Comparison of ENCODE assay signal across 15 mouse cellular contexts in genomic region chr11:69026562-69026961, GRCm38 (mm10).
"Had no signal": no experiment of that assay in that cellular context is flagged by ENCODE, and none has a peak within 500 bp of the region (broad histone marks: within the 10 kb centered on the region; RNA-seq: fewer than 3 reads in every experiment).

No protein-coding gene starts in this region.

- H3K9me3 ChIP-seq: lung, embryonic 15.5 days; midbrain, embryonic 10.5 days; midbrain, embryonic 12.5 days; neural tube, embryonic 13.5 days; neural tube, embryonic 15.5 days had no signal

- H3K27ac ChIP-seq: lung, embryonic 15.5 days; midbrain, embryonic 10.5 days; midbrain, embryonic 12.5 days; neural tube, embryonic 13.5 days; neural tube, embryonic 15.5 days had no signal

- H3K4me3 ChIP-seq: lung, embryonic 15.5 days; midbrain, embryonic 10.5 days; midbrain, embryonic 12.5 days; myocyte; neural tube, embryonic 13.5 days; neural tube, embryonic 15.5 days had no signal

- H3K4me1 ChIP-seq: lung, embryonic 15.5 days; midbrain, embryonic 10.5 days; midbrain, embryonic 12.5 days; neural tube, embryonic 13.5 days; neural tube, embryonic 15.5 days had no signal

- H3K27me3 ChIP-seq: lung, embryonic 15.5 days; midbrain, embryonic 12.5 days; neural tube, embryonic 13.5 days; neural tube, embryonic 15.5 days had no signal

- ATAC-seq: lung, postnatal 0 days; midbrain, embryonic 16.5 days had no signal

- H3K9ac ChIP-seq: lung, embryonic 15.5 days; midbrain, embryonic 12.5 days; neural tube, embryonic 13.5 days; neural tube, embryonic 15.5 days had no signal

- H3K4me2 ChIP-seq: lung, embryonic 15.5 days; midbrain, embryonic 12.5 days; neural tube, embryonic 13.5 days; neural tube, embryonic 15.5 days had no signal

- DNase-seq: lung, adult 2 months; lung, postnatal 4 days; midbrain, embryonic 14.5 days; right cerebral cortex, postnatal 14 days; thymus, adult 18-20 months; thymus, postnatal 14 days; thymus, postnatal 36 days had no signal
